Mouse (Mus musculus) lung, adult 2 months (tissue): Measurements from ENCODE around the gene Uba5. TPM values are rescaled to one million over a fixed set of nuclear protein-coding genes. Genes with fewer than 3 reads are reported as not detected.
A peak's percentile ranks its signal among the peaks of the same experiment; 100 is the strongest.

Experiments used
- DNase-seq: peaks from one replicate; pipeline ENCODE4 v3.0.0; 2022
- H3K4me1 ChIP-seq: fragments of 200-500 bp; 2 replicates; pipeline ENCODE4 v1.6.1; 2011; ENCODE audit warnings: low read length; ENCODE audit not compliant: control insufficient read depth, insufficient read depth
- H3K4me3 ChIP-seq: fragments of 200-500 bp; replicated peaks from 2 replicates; pipeline ENCODE3; 2011; ENCODE audit warnings: low read depth, mild to moderate bottlenecking, control low read depth, low read length; ENCODE audit errors: extremely low read depth
- CTCF ChIP-seq: fragments of 200-500 bp; IDR thresholded peaks from 2 replicates; pipeline ENCODE4 v1.5.1; 2011; ENCODE audit warnings: mild to moderate bottlenecking, low read length, control low read depth; ENCODE audit not compliant: insufficient read depth
- POLR2A ChIP-seq: fragments of 200-500 bp; IDR thresholded peaks from 2 replicates; pipeline ENCODE4 v1.6.1; 2011; ENCODE audit warnings: low read depth, mild to moderate bottlenecking, control low read depth, low read length, borderline replicate concordance; ENCODE audit errors: extremely low read depth
- WGBS: fragments of 180-500 bp; shearing (Covaris S2); methylation state at CpG from one replicate; pipeline ENCODE4 v1.1.7; 2018; 5-methylcytosine and 5-hydroxymethylcytosine counted together
- polyA plus RNA-seq: library from polyadenylated mRNA; depleted of rRNA; stranded (reverse); fragments of >200 nt; gene quantifications from 2 replicates; pipeline ENCODE4 v1.2.3, GENCODE M21; 2012; rRNA removed

Uba5 gene
- polyA plus RNA-seq, 1 experiment = 19.2 TPM

- DNase-seq = no peak
- no peak overlapping the region for H3K4me3 ChIP-seq
- no peak for TF ChIP-seq CTCF
- no peak for TF ChIP-seq POLR2A
- WGBS = 79% methylated on average over 6 of the region's 6 CpGs
- H3K4me1 ChIP-seq = no peaks in the 10 kb centered on the region
These were observed 28.2 kb downstream of the Uba5 start for GRCm38 (mm10) chr9:104034718-104035117.

GRCm38 (mm10) chr9:104034231-104034630 is 28.7 kb downstream of the Uba5 start:
- 78% methylated on average over 8 of the region's 8 CpGs for WGBS
- TF ChIP-seq CTCF = no peak
- H3K4me1 ChIP-seq = no peaks in the 10 kb centered on the region
- H3K4me3 ChIP-seq = no peak overlapping the region
- no peak for DNase-seq

GRCm38 (mm10) chr9:104029861-104030260 is 33.1 kb downstream of the Uba5 start:
- 90% methylated on average over 11 of the region's 11 CpGs for WGBS
- DNase-seq = no peak
- no peaks in the 10 kb centered on the region for H3K4me1 ChIP-seq
- H3K4me3 ChIP-seq = no peak overlapping the region
- TF ChIP-seq CTCF (no peak), POLR2A (no peak)

- Histone ChIP-seq H3K4me3 (no peak overlapping the region), H3K4me1 (no peaks in the 10 kb centered on the region)
- TF ChIP-seq CTCF (no peak), POLR2A (no peak)
- DNase-seq = no peak
- whole genome bisulfite sequencing = 95% methylated on average over 8 of the region's 8 CpGs
These were observed 35.7 kb downstream of the Uba5 start for GRCm38 (mm10) chr9:104027186-104027585.

- no peak overlapping the region for H3K4me3 ChIP-seq
- TF ChIP-seq CTCF (no peak), POLR2A (no peak)
- H3K4me1 ChIP-seq = no peaks in the 10 kb centered on the region
- WGBS = 91% methylated on average over 10 of the region's 10 CpGs
- no peak for DNase-seq
These were observed 41.9 kb downstream of the Uba5 start for GRCm38 (mm10) chr9:104021026-104021425.

GRCm38 (mm10) chr9:104014526-104014925 is 48.4 kb downstream of the Uba5 start:
- Histone ChIP-seq H3K4me3 (no peak overlapping the region), H3K4me1 (no peaks in the 10 kb centered on the region)
- DNase-seq = no peak
- TF ChIP-seq CTCF (no peak), POLR2A (no peak)
- WGBS = 64% methylated on average over 1 of the region's 1 CpGs

- H3K4me3 ChIP-seq = peak overlapping the region; percentile 68
- no peaks in the 10 kb centered on the region for H3K4me1 ChIP-seq
- under 1% methylated on average over 37 of the region's 37 CpGs for WGBS
- TF ChIP-seq POLR2A (no peak), CTCF (peak; percentile 50)
- no peak for DNase-seq
These were observed 60.0 kb downstream of the Uba5 start for GRCm38 (mm10) chr9:104002913-104003330.

- peak; percentile 100 for DNase-seq
- no peaks in the 10 kb centered on the region for H3K4me1 ChIP-seq
- under 1% methylated on average over 55 of the region's 55 CpGs for WGBS
- H3K4me3 ChIP-seq = peak within 1 kb of the TSS; percentile 85
- no peak for TF ChIP-seq CTCF
- peak; percentile 72; the same call in 1 of the 2 replicates for TF ChIP-seq POLR2A
These were observed 60.7 kb downstream of the Uba5 start, which contains the start of gene Nphp3 for GRCm38 (mm10) chr9:104001921-104002859. Gene Nphp3, plus strand, starts transcription at chr9:104002544.

GRCm38 (mm10) chr9:104000601-104001000 is 62.3 kb downstream of the Uba5 start:
- TF ChIP-seq CTCF (no peak), POLR2A (no peak)

More at GRCm38 (mm10) chr9:104000601-104001000, 62.3 kb downstream of the Uba5 start:
- H3K4me3 ChIP-seq = no peak overlapping the region
- no peaks in the 10 kb centered on the region for H3K4me1 ChIP-seq
- WGBS = 31% methylated on average over 3 of the region's 3 CpGs
- no peak for DNase-seq

Other genes starting within 250 kb of the Uba5 start
- gene Nphp3, start 60.6 kb downstream of the Uba5 start, polyA plus RNA-seq = 8.4 and 9.1 TPM in 2 replicates
- not detected in 2 replicates for gene Gm28305, start 22.5 kb downstream of the Uba5 start, polyA plus RNA-seq
- gene Acad11, start 243 bp upstream of the Uba5 start, polyA plus RNA-seq = 19.0 and 24.3 TPM in 2 replicates
- gene Ackr4, start 63.8 kb upstream of the Uba5 start, polyA plus RNA-seq = 8.2 and 15.3 TPM in 2 replicates
- gene Dnajc13, start 199.8 kb upstream of the Uba5 start, polyA plus RNA-seq = 19.4 and 21.3 TPM in 2 replicates